In genomic region chr13:117054811-117055496, GRCm38 (mm10) we compare ENCODE assay signal across 17 mouse cellular contexts.
DNase-seq lines count a peak whose midpoint lies in the region.
"Had no signal": no experiment of that assay in that cellular context is flagged by ENCODE, and none has a peak within 500 bp of the region (broad histone marks: within the 10 kb centered on the region; RNA-seq: fewer than 3 reads in every experiment).

No protein-coding gene starts in this region.

- peak; percentile 88 for DNase-seq in 416B (ENCODE audit: low read depth)
- DNase-seq in CD4-positive helper T cell, adult 2 months (ENCODE audit: low read depth, low spot score): peak; percentile 56
- peak; percentile 68 for DNase-seq in naive thymus-derived CD4-positive, alpha-beta T cell, adult 2 months (ENCODE audit: low read depth)
- DNase-seq in thymus, postnatal 25 days: peak; percentile 61
- DNase-seq in frontal cortex, postnatal 36 days (ENCODE audit: low spot score in 2 of 2): no peak
- DNase-seq in right cerebral cortex, postnatal 4 days: no peak
- no peak for DNase-seq in retina, postnatal 1 day
- DNase-seq: adrenal gland, adult 8-10 months; cerebellum, adult 11-12 months; forebrain, postnatal 0 days; gastrocnemius, postnatal 36 days; heart, postnatal 4 days; kidney, postnatal 36 days; layer of hippocampus, postnatal 36 days; liver, postnatal 0 days; right cerebral cortex, postnatal 14 days; spleen, adult 18-20 months had no signal

Comparison
In these comparisons a context has a peak if more than half of its experiments do, and no peak if none do; other contexts are left out.
1. DNase-seq: peak in 416B (single experiment), CD4-positive helper T cell, adult 2 months (single experiment), naive thymus-derived CD4-positive, alpha-beta T cell, adult 2 months (single experiment) and thymus, postnatal 25 days (single experiment); none in frontal cortex, postnatal 36 days (0 of 2), right cerebral cortex, postnatal 4 days (single experiment) and retina, postnatal 1 day (single experiment).